Mouse (Mus musculus) liver, adult 2 months (tissue): Measurements from ENCODE around the gene 4930469K13Rik.

ENCODE experiments used
- CTCF ChIP-seq: fragments of 200-500 bp; IDR thresholded peaks from 2 replicates; pipeline ENCODE4 v1.5.1; 2011; ENCODE audit warnings: low read depth, low read length, control low read depth
- POLR2A ChIP-seq: fragments of 200-500 bp; IDR thresholded peaks from 2 replicates; pipeline ENCODE4 v1.6.1; 2011; ENCODE audit warnings: low read length, control low read depth; ENCODE audit not compliant: insufficient read depth; ENCODE audit errors: extremely low read depth

- TF ChIP-seq CTCF (no peak), POLR2A (no peak)
These were observed 63.6 kb downstream of the 4930469K13Rik start for GRCm38 (mm10) chr11:34034794-34035193.
